Mouse (Mus musculus) liver, adult 2 months (tissue): ENCODE measurements around the gene Ppm1e. TPM values are rescaled to one million over a fixed set of nuclear protein-coding genes. Genes with fewer than 3 reads are reported as not detected.

Experiments
- DNase-seq: peaks from one replicate; pipeline ENCODE4 v3.0.0-alpha.2; 2011; ENCODE audit warnings: low read depth, low spot score; ENCODE audit errors: extremely low read depth
- H3K27ac ChIP-seq: fragments of 200-500 bp; replicated peaks from 2 replicates; pipeline ENCODE4 v1.5.1; 2012; ENCODE audit warnings: low read depth, mild to moderate bottlenecking, control low read depth, inconsistent platforms, low read length; ENCODE audit not compliant: insufficient read depth
- H3K27me3 ChIP-seq: fragments of 200-500 bp; 2 replicates; pipeline ENCODE4 v1.6.1; 2012; ENCODE audit warnings: mild to moderate bottlenecking, moderate library complexity, low read length, inconsistent platforms; ENCODE audit not compliant: control insufficient read depth, insufficient read depth
- H3K36me3 ChIP-seq: fragments of 200-500 bp; 2 replicates; pipeline ENCODE4 v1.6.1; 2012; ENCODE audit warnings: low read length, inconsistent platforms; ENCODE audit not compliant: control insufficient read depth, insufficient read depth
- H3K4me1 ChIP-seq: fragments of 200-500 bp; 2 replicates; pipeline ENCODE4 v1.6.1; 2011; ENCODE audit warnings: low read length; ENCODE audit not compliant: control insufficient read depth, insufficient read depth
- H3K4me3 ChIP-seq: fragments of 200-500 bp; 2 replicates; pipeline ENCODE4 v1.5.1; 2011; ENCODE audit warnings: low read depth, mild to moderate bottlenecking, control low read depth, low read length, moderate library complexity; ENCODE audit not compliant: insufficient read depth
- H3K79me2 ChIP-seq: fragments of 200-500 bp; 2 replicates; pipeline ENCODE4 v1.6.1; 2012; ENCODE audit warnings: inconsistent platforms, mild to moderate bottlenecking, low read length, moderate library complexity; ENCODE audit not compliant: control insufficient read depth, insufficient read depth
- H3K9ac ChIP-seq: fragments of 200-500 bp; 2 replicates; pipeline ENCODE4 v1.6.1; 2012; ENCODE audit warnings: low read depth, mild to moderate bottlenecking, control low read depth, inconsistent platforms, low read length
- CTCF ChIP-seq: fragments of 200-500 bp; IDR thresholded peaks from 2 replicates; pipeline ENCODE4 v1.5.1; 2011; ENCODE audit warnings: low read depth, low read length, control low read depth
- POLR2A ChIP-seq: fragments of 200-500 bp; IDR thresholded peaks from 2 replicates; pipeline ENCODE4 v1.6.1; 2011; ENCODE audit warnings: low read length, control low read depth; ENCODE audit not compliant: insufficient read depth; ENCODE audit errors: extremely low read depth
- WGBS: fragments of 180-500 bp; shearing (Covaris S2); methylation state at CpG from one replicate; pipeline ENCODE4 v1.1.7; 2018; 5-methylcytosine and 5-hydroxymethylcytosine counted together
- polyA plus RNA-seq: library from polyadenylated mRNA; depleted of rRNA; stranded (reverse); fragments of >200 nt; gene quantifications from 2 replicates; pipeline ENCODE4 v1.2.3, GENCODE M21; 2012
- total RNA-seq: library from RNA; depleted of rRNA; stranded (reverse); fragments of >200 nt; gene quantifications from 2 replicates; pipeline ENCODE4 v1.2.3, GENCODE M21; 2014

The Ppm1e gene
- total and polyA plus RNA-seq, 2 experiments, result 0.02 to 0.09 TPM

GRCm38 (mm10) chr11:87257282-87257681 is 101.5 kb downstream of the Ppm1e start:
- H3K27ac ChIP-seq, result no peak overlapping the region
- no peak overlapping the region for H3K4me3 ChIP-seq
- no peaks in the 10 kb centered on the region for H3K4me1 ChIP-seq
- H3K27me3 ChIP-seq, result no peaks in the 10 kb centered on the region
- 86% methylated on average over 5 of the region's 5 CpGs for WGBS
- no peak for TF ChIP-seq POLR2A
- no peak for DNase-seq
- no peaks in the 10 kb centered on the region for H3K79me2 ChIP-seq
- no peaks in the 10 kb centered on the region for H3K36me3 ChIP-seq
- H3K9ac ChIP-seq, result no peak overlapping the region

- no peaks in the 10 kb centered on the region for H3K36me3 ChIP-seq
- TF ChIP-seq POLR2A (no peak), CTCF (no peak)
- no peak overlapping the region for H3K9ac ChIP-seq
- no peak overlapping the region for H3K4me3 ChIP-seq
- no peaks in the 10 kb centered on the region for H3K27me3 ChIP-seq
- DNase-seq, result no peak
- WGBS, result 70% methylated on average over 5 of the region's 5 CpGs
- no peaks in the 10 kb centered on the region for H3K4me1 ChIP-seq
- H3K27ac ChIP-seq, result no peak overlapping the region
- H3K79me2 ChIP-seq, result no peaks in the 10 kb centered on the region
Measured at GRCm38 (mm10) chr11:87254149-87254548, 104.7 kb downstream of the Ppm1e start.

- no peak overlapping the region for H3K9ac ChIP-seq
- TF ChIP-seq POLR2A (no peak), CTCF (no peak)
- no peak overlapping the region for H3K4me3 ChIP-seq
- no peak for DNase-seq
- whole genome bisulfite sequencing, result 90% methylated on average over 6 of the region's 6 CpGs
- no peaks in the 10 kb centered on the region for H3K36me3 ChIP-seq
- no peaks in the 10 kb centered on the region for H3K27me3 ChIP-seq
- no peaks in the 10 kb centered on the region for H3K79me2 ChIP-seq
- no peak overlapping the region for H3K27ac ChIP-seq
- H3K4me1 ChIP-seq, result no peaks in the 10 kb centered on the region
Measured at GRCm38 (mm10) chr11:87253294-87253693, 105.5 kb downstream of the Ppm1e start.

- 85% methylated on average over 6 of the region's 6 CpGs for WGBS
- no peak overlapping the region for H3K27ac ChIP-seq
- H3K4me3 ChIP-seq, result no peak overlapping the region
- no peaks in the 10 kb centered on the region for H3K36me3 ChIP-seq
- no peaks in the 10 kb centered on the region for H3K4me1 ChIP-seq
- no peaks in the 10 kb centered on the region for H3K27me3 ChIP-seq
- H3K79me2 ChIP-seq, result no peaks in the 10 kb centered on the region
- no peak overlapping the region for H3K9ac ChIP-seq
- no peak for TF ChIP-seq POLR2A
- TF ChIP-seq CTCF, result no peak
- no peak for DNase-seq
Measured at GRCm38 (mm10) chr11:87250132-87250531, 108.7 kb downstream of the Ppm1e start.

GRCm38 (mm10) chr11:87247494-87247866 is 111.3 kb downstream of the Ppm1e start:
- TF ChIP-seq CTCF (no peak), POLR2A (no peak)
- Histone ChIP-seq H3K9ac (no peak overlapping the region), H3K36me3 (no peaks in the 10 kb centered on the region), H3K27me3 (no peaks in the 10 kb centered on the region), H3K4me3 (no peak overlapping the region), H3K27ac (no peak overlapping the region), H3K79me2 (no peaks in the 10 kb centered on the region), H3K4me1 (no peaks in the 10 kb centered on the region)
- 94% methylated on average over 5 of the region's 5 CpGs for WGBS
- no peak for DNase-seq

- Histone ChIP-seq H3K27me3 (no peaks in the 10 kb centered on the region), H3K36me3 (no peaks in the 10 kb centered on the region), H3K9ac (no peak overlapping the region), H3K4me1 (no peaks in the 10 kb centered on the region), H3K4me3 (no peak overlapping the region), H3K79me2 (no peaks in the 10 kb centered on the region), H3K27ac (no peak overlapping the region)
- DNase-seq, result no peak
- WGBS, result 88% methylated on average over 9 of the region's 9 CpGs
- no peak for TF ChIP-seq CTCF
- TF ChIP-seq POLR2A, result no peak
Measured at GRCm38 (mm10) chr11:87246724-87247493, 111.9 kb downstream of the Ppm1e start.
